Mouse (Mus musculus) MEL (cell line): ENCODE measurements around the gene Ccdc57. TPM values are rescaled to one million over a fixed set of nuclear protein-coding genes. Genes with fewer than 3 reads are reported as not detected.
A peak's percentile ranks its signal among the peaks of the same experiment; 100 is the strongest.

Experiments used
- DNase-seq: peaks from one replicate; pipeline ENCODE4 v3.0.0; 2011; ENCODE audit warnings: low read depth, low spot score
- H3K27ac ChIP-seq: 2 replicates; pipeline ENCODE4 v1.5.1; 2012; ENCODE audit warnings: low read depth, mild to moderate bottlenecking, control low read depth, low read length, moderate library complexity; ENCODE audit not compliant: control insufficient read depth
- H3K27me3 ChIP-seq, 2 experiments: fragments of 150-350 bp in 1 of 2; sonication (generic) in 1 of 2; 2 replicates each; pipeline ENCODE4 v1.6.1; 2012; ENCODE audit warnings: low read length in 2 of 2, mild to moderate bottlenecking in 2 of 2, improper control_type of control experiment in 1 of 2, moderate library complexity in 1 of 2; ENCODE audit not compliant: insufficient read depth in 2 of 2, control insufficient read depth in 1 of 2
- H3K36me3 ChIP-seq, 2 experiments: 2 replicates each; pipeline ENCODE4 v1.6.1; 2012 to 2014; ENCODE audit warnings: low read length in 2 of 2, improper control_type of control experiment in 1 of 2, inconsistent platforms in 1 of 2, mild to moderate bottlenecking in 1 of 2; ENCODE audit not compliant: insufficient read depth in 2 of 2, control insufficient read depth in 1 of 2
- H3K4me1 ChIP-seq, 2 experiments: fragments of 150-350 bp in 1 of 2; sonication (generic) in 1 of 2; 2 replicates each; pipeline ENCODE4 v1.6.1; 2012; ENCODE audit warnings: low read length in 2 of 2, improper control_type of control experiment in 1 of 2, mild to moderate bottlenecking in 1 of 2; ENCODE audit not compliant: insufficient read depth in 2 of 2, control insufficient read depth in 1 of 2
- H3K4me3 ChIP-seq, 2 experiments: fragments of 150-350 bp in 1 of 2; sonication (generic) in 1 of 2; 2 replicates each; pipeline ENCODE4 v1.5.1; 2012; ENCODE audit warnings: low read depth in 2 of 2, low read length in 2 of 2, mild to moderate bottlenecking in 2 of 2, moderate library complexity in 2 of 2, control low read depth in 1 of 2, improper control_type of control experiment in 1 of 2; ENCODE audit not compliant: control insufficient read depth in 1 of 2, insufficient read depth in 1 of 2
- H3K79me2 ChIP-seq: 2 replicates; pipeline ENCODE4 v1.6.1; 2012; ENCODE audit warnings: mild to moderate bottlenecking, low read length, moderate library complexity; ENCODE audit not compliant: control insufficient read depth, poor library complexity, insufficient read depth
- H3K9ac ChIP-seq: 2 replicates; pipeline ENCODE4 v1.6.1; 2012; ENCODE audit warnings: low read depth, mild to moderate bottlenecking, control low read depth, low read length, moderate library complexity; ENCODE audit not compliant: control insufficient read depth, poor library complexity, severe bottlenecking
- H3K9me3 ChIP-seq: fragments of 150-350 bp; sonication (generic); replicated peaks from 2 replicates; pipeline ENCODE4 v1.6.1; 2012; ENCODE audit warnings: mild to moderate bottlenecking, low read length, improper control_type of control experiment, moderate library complexity; ENCODE audit not compliant: insufficient read depth
- CHD1 ChIP-seq: IDR thresholded peaks from 2 replicates; pipeline ENCODE4 v1.6.1; 2012; ENCODE audit warnings: low read depth, mild to moderate bottlenecking, inconsistent platforms, low read length, improper control_type of control experiment
- CHD2 ChIP-seq: IDR thresholded peaks from 2 replicates; pipeline ENCODE4 v1.6.1; 2011; ENCODE audit warnings: low read length, improper control_type of control experiment
- E2F4 ChIP-seq: IDR thresholded peaks from 2 replicates; pipeline ENCODE4 v1.6.1; 2011; ENCODE audit warnings: low read depth, low read length, improper control_type of control experiment, borderline replicate concordance
- ELF1 ChIP-seq: IDR thresholded peaks from 2 replicates; pipeline ENCODE4 v1.6.1; 2014; ENCODE audit warnings: low read depth, mild to moderate bottlenecking, inconsistent platforms, low read length, improper control_type of control experiment, moderate library complexity
- EP300 ChIP-seq, 2 experiments: IDR thresholded peaks; 2 replicates each; pipeline ENCODE4 v1.6.1; 2011; ENCODE audit warnings: improper control_type of control experiment in 2 of 2, low read length in 2 of 2, low read depth in 1 of 2, mild to moderate bottlenecking in 1 of 2
- JUND ChIP-seq: IDR thresholded peaks from 2 replicates; pipeline ENCODE4 v1.6.1; 2011; ENCODE audit warnings: low read depth, mild to moderate bottlenecking, improper control_type of control experiment, low read length
- KAT2A ChIP-seq: conservative IDR thresholded peaks from 2 replicates; pipeline ENCODE4 v1.6.1; 2012; ENCODE audit warnings: low read depth, low read length, improper control_type of control experiment, inconsistent platforms
- MAX ChIP-seq: IDR thresholded peaks from 2 replicates; pipeline ENCODE4 v1.6.1; 2011; ENCODE audit warnings: low read length, improper control_type of control experiment
- MAZ ChIP-seq: IDR thresholded peaks from 2 replicates; pipeline ENCODE4 v1.6.1; 2012; ENCODE audit warnings: low read depth, mild to moderate bottlenecking, inconsistent platforms, low read length, improper control_type of control experiment
- MEF2A ChIP-seq: IDR thresholded peaks from 2 replicates; pipeline ENCODE4 v1.6.1; 2014; ENCODE audit warnings: low read depth, mild to moderate bottlenecking, inconsistent platforms, low read length, improper control_type of control experiment; ENCODE audit not compliant: poor library complexity, insufficient replicate concordance, severe bottlenecking; ENCODE audit errors: extremely low read depth
- POLR2A ChIP-seq, 2 experiments: IDR thresholded peaks; 2 replicates each; pipeline ENCODE4 v1.6.1; 2011 to 2012; ENCODE audit warnings: low read length in 2 of 2, mild to moderate bottlenecking in 2 of 2, control low read depth in 1 of 2, improper control_type of control experiment in 1 of 2, low read depth in 1 of 2, moderate library complexity in 1 of 2; ENCODE audit not compliant: control insufficient read depth in 1 of 2, insufficient read depth in 1 of 2, poor library complexity in 1 of 2
- RCOR1 ChIP-seq: IDR thresholded peaks from 2 replicates; pipeline ENCODE4 v1.6.1; 2012; ENCODE audit warnings: low read depth, mild to moderate bottlenecking, inconsistent platforms, low read length, improper control_type of control experiment
- SIN3A ChIP-seq: IDR thresholded peaks from 2 replicates; pipeline ENCODE4 v1.6.1; 2012; ENCODE audit warnings: low read length, improper control_type of control experiment, inconsistent platforms
- SMC3 ChIP-seq: IDR thresholded peaks from 2 replicates; pipeline ENCODE4 v1.6.1; 2011; ENCODE audit warnings: low read depth, low read length, improper control_type of control experiment
- TBP ChIP-seq: IDR thresholded peaks from 2 replicates; pipeline ENCODE4 v1.8.0; 2011; ENCODE audit warnings: low read depth, low read length, improper control_type of control experiment
- TCF12 ChIP-seq: IDR thresholded peaks from 2 replicates; pipeline ENCODE4 v1.6.1; 2014; ENCODE audit warnings: low read depth, mild to moderate bottlenecking, inconsistent platforms, low read length, improper control_type of control experiment, moderate library complexity
- USF1 ChIP-seq: IDR thresholded peaks from 2 replicates; pipeline ENCODE4 v1.6.1; 2014; ENCODE audit warnings: low read depth, mild to moderate bottlenecking, inconsistent platforms, low read length, improper control_type of control experiment, moderate library complexity
- ZC3H11A ChIP-seq: IDR thresholded peaks from 2 replicates; pipeline ENCODE4 v1.6.1; 2012; ENCODE audit warnings: low read depth, mild to moderate bottlenecking, inconsistent platforms, low read length, improper control_type of control experiment
- ZMIZ1 ChIP-seq: IDR thresholded peaks from 2 replicates; pipeline ENCODE4 v1.6.1; 2012; ENCODE audit warnings: low read depth, mild to moderate bottlenecking, inconsistent platforms, low read length, improper control_type of control experiment, moderate library complexity
- polyA plus RNA-seq, 2 experiments: library from polyadenylated mRNA; stranded (reverse) in 1 of 2; unstranded in 1 of 2; fragments of >175 nt in 1 of 2; fragments of >200 nt in 1 of 2; gene quantifications; 2 replicates each; pipeline versions ENCODE4 v1.2.1 to v1.2.4; 2012; ENCODE audit warnings: low replicate concordance in 2 of 2, low read depth in 1 of 2; ENCODE audit not compliant: insufficient read length in 2 of 2, insufficient read depth in 1 of 2, missing spikeins in 1 of 2
- total RNA-seq: library from RNA; depleted of rRNA; stranded (reverse); fragments of 300-350 nt; gene quantifications from 2 replicates; pipeline ENCODE4 v1.2.3, GENCODE M21; 2012

Ccdc57 gene
- total and polyA plus RNA-seq, 3 experiments, result 5.3 to 7.4 TPM; not detected in 1

DNA sequence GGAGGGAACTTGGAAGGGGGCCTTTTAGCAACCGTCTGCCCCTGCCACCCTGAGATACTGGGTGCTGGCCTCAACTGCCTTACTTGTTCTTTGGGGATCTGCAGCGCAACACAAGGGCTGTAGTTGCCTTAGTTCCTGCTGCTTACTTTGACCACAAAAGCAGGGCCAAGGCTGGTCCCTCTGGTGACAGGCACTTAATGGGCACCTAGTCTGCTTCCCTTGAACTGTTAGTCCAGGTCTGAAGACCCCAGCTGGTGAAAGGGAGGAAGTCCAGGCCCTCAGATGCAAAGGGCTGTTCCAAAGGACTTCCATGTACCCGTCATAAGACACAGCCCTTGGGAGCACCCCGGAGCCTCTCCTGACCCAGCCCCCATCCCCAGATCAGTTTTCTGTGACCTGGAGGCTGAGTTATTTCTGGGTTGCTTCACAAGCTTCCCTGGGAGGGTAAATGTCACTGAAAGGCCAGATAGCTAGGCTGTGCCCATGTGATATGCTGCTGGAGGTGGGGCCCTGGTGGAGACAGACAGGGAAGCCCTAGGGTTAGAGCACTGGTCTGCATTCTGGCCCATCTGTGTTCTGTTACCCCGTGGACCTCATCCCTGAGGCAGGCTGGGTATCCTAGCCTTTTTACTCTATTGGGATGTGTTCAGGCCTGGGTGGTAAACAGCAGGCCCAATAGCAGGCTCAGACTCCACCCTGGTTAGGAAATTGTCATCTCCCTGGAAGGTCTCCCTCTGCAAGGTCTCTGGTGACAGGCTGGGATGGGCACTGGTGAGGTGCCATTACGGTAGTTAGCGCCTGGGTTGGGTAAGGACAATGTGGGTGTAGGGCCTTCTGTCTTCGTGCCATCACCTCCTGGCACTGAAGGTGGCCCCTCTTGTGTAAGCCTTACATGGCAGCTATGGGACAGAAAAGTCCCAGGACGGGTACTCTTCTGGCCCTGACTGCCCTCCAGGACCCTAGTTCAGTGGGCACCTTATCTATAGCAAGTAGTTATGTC is 19.4 kb upstream of the Ccdc57 start:
- H3K9ac ChIP-seq, result peak overlapping the region; percentile 15
- 0 out of 2 replicates have a peak, but pooled peaks have one; percentile 30 for TF ChIP-seq USF1
- peak in 1 of 2 experiments; percentile 17; a peak in 1 of 4 replicates for TF ChIP-seq POLR2A (IDR thresholded peaks at IDR 0.05; ENCODE audit: control insufficient read depth in 1 of 2, insufficient read depth in 1 of 2, low read depth in 1 of 2, low read length in 2 of 2, poor library complexity in 1 of 2)
- no peak for TF ChIP-seq ZC3H11A
- TF ChIP-seq EP300 (IDR thresholded peaks at IDR 0.05; ENCODE audit: low read depth in 1 of 2, low read length in 2 of 2), result 0 out of 4 replicates have a peak, but pooled peaks have one; percentile 8 to 15

GRCm38 (mm10) chr11:120951237-120951636 is 18.6 kb upstream of the Ccdc57 start:
- Histone ChIP-seq H3K4me1 (peaks cover 4 to 24% of the 10 kb centered on the region in 2 experiments), H3K36me3 (peaks cover 9 to 18% of the 10 kb centered on the region in 2 experiments), H3K9me3 (no peaks in the 10 kb centered on the region), H3K9ac (peak overlapping the region; percentile 15), H3K27me3 (no peaks in the 10 kb centered on the region), H3K79me2 (peaks cover 58% of the 10 kb centered on the region), H3K27ac (no peak overlapping the region), H3K4me3 (peak overlapping the region; percentile 57 to 76)
- DNase-seq, result no peak
- TF ChIP-seq TBP (no peak), CHD2 (no peak), SIN3A (no peak), KAT2A (no peak), E2F4 (no peak), MAX (no peak), RCOR1 (no peak), JUND (no peak), ZMIZ1 (no peak), ELF1 (no peak), MEF2A (no peak), CHD1 (no peak; the same call in 1 of the 2 replicates), MAZ (no peak), TCF12 (no peak), SMC3 (no peak)

More for the DNA sequence above, 19.4 kb upstream of the Ccdc57 start:
- Histone ChIP-seq H3K4me1 (peaks cover 4 to 24% of the 10 kb centered on the region in 2 experiments), H3K9me3 (no peaks in the 10 kb centered on the region), H3K36me3 (peaks cover 9 to 18% of the 10 kb centered on the region in 2 experiments), H3K4me3 (peak overlapping the region; percentile 6 to 57; a peak in 1 of 4 replicates), H3K27me3 (no peaks in the 10 kb centered on the region), H3K27ac (no peak overlapping the region), H3K79me2 (peaks cover 58% of the 10 kb centered on the region)
- peak; percentile 46 for DNase-seq
